Mouse (Mus musculus): ENCODE results near the gene Ezr.

DNA sequence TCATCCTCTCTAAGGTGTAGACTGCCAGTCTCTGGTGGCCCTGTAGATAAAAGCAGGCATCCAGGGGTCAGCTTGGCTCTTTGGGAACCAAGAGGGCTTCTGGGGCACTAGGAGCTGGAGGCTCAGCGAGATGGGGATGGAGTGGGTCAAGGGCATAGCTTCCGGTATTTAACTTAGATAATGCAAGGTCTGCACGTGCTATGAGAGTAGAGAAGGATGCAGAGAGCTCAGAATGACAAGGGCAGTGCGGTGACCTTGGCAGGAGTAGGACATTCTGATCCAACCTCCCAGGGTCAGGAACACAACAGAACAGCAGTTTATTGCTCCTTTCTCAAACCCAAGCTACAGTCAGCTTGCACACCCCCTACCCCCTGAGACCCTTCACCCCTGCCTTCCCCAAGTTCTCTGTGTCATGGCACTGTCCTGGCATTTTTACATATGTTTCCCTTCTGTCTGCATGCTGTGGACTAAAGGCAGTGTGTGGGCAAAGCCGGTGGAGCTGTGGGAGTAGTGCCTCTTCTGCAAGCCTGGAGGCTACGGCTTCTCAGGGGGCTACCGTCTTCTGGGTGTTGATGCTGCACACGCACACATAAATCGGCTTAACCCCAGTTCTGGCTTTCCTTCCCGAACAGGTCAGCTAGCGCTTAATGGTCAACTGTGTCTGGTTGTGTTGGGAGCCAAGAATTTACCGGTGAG is 47.7 kb downstream of the Ezr start:
- no peak for TF ChIP-seq CTCF (conservative IDR thresholded peaks at IDR 0.05; ENCODE audit: insufficient read depth, insufficient read length, low read depth, low read length)
- no peak for TF ChIP-seq POLR2A (IDR thresholded peaks at IDR 0.05; ENCODE audit: low read depth, low read length)
